Comparison of ENCODE assay signal across 13 mouse cellular contexts in the genomic region with DNA sequence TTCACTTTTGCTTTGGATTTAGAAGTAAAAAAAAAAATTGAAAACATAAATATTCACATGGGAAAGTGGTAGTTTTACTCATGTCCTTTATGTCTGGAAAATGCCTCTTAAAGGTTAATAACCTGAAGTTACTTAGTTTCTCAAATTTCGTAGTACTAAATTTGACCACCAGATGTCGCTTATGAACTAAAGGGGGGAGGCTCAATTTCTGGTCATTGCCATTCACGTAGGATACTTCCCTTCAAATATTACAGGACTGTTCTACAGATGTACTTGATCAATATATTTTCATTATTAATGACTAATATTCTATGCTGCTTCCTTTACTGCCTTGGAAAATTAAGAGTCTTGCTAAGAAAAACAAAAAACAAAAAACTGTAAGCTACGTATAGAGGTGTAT.
DNase-seq lines count a peak whose midpoint lies in the region; ATAC-seq and TF ChIP-seq lines count a peak whose summit lies in the region.
"Had no signal": no experiment of that assay in that cellular context is flagged by ENCODE, and none has a peak within 500 bp of the region (broad histone marks: within the 10 kb centered on the region; RNA-seq: fewer than 3 reads in every experiment).

No protein-coding gene starts in this region.

- H3K27me3 ChIP-seq in heart, postnatal 0 days (ENCODE audit: control insufficient read depth, insufficient read depth, low read length) = no peaks in the 10 kb centered on the region
- H3K27me3 ChIP-seq in midbrain, embryonic 14.5 days (ENCODE audit: control insufficient read depth, insufficient read depth, low read length) = no peaks in the 10 kb centered on the region
- no peaks in the 10 kb centered on the region for H3K27me3 ChIP-seq in midbrain, embryonic 10.5 days (ENCODE audit: low read depth, poor library complexity, severe bottlenecking)
- H3K27me3 ChIP-seq in splenic B cell, adult 2 months (ENCODE audit: control insufficient read depth, insufficient read depth, low read length, poor library complexity, severe bottlenecking) = no peaks in the 10 kb centered on the region
- H3K27me3 ChIP-seq: kidney, embryonic 15.5 days; liver, embryonic 13.5 days; stomach, embryonic 15.5 days had no signal

- no peak for TF ChIP-seq EP300 in heart, postnatal 0 days (IDR thresholded peaks at IDR 0.05; ENCODE audit: low read depth)

- no peak overlapping the region for H3K4me2 ChIP-seq in heart, postnatal 0 days (ENCODE audit: low read depth, low read length)
- no peak overlapping the region for H3K4me2 ChIP-seq in midbrain, embryonic 14.5 days (ENCODE audit: low read length)
- H3K4me2 ChIP-seq: kidney, embryonic 15.5 days; liver, embryonic 13.5 days; stomach, embryonic 15.5 days had no signal

- H3K27ac ChIP-seq in heart, postnatal 0 days (ENCODE audit: low read depth) = no peak overlapping the region
- H3K27ac ChIP-seq in midbrain, embryonic 14.5 days (replicated peaks; ENCODE audit: low read depth, low read length) = no peak overlapping the region
- H3K27ac ChIP-seq in midbrain, embryonic 10.5 days (replicated peaks) = no peak overlapping the region
- H3K27ac ChIP-seq: kidney, embryonic 15.5 days; liver, embryonic 13.5 days; stomach, embryonic 15.5 days had no signal

- H3K9me3 ChIP-seq in heart, postnatal 0 days (replicated peaks; ENCODE audit: control insufficient read depth, low read length) = no peaks in the 10 kb centered on the region
- H3K9me3 ChIP-seq in midbrain, embryonic 14.5 days (ENCODE audit: control insufficient read depth, low read length) = no peaks in the 10 kb centered on the region
- H3K9me3 ChIP-seq in midbrain, embryonic 10.5 days (replicated peaks) = no peaks in the 10 kb centered on the region
- H3K9me3 ChIP-seq: kidney, embryonic 15.5 days; liver, embryonic 13.5 days; stomach, embryonic 15.5 days had no signal

- peaks cover 93% of the 10 kb centered on the region for H3K36me3 ChIP-seq in heart, postnatal 0 days (replicated peaks; ENCODE audit: control insufficient read depth, insufficient read depth, low read length)
- peaks cover 70% of the 10 kb centered on the region for H3K36me3 ChIP-seq in midbrain, embryonic 14.5 days (ENCODE audit: control insufficient read depth, insufficient read depth, low read length)
- H3K36me3 ChIP-seq in midbrain, embryonic 10.5 days = peaks cover 84% of the 10 kb centered on the region
- H3K36me3 ChIP-seq in splenic B cell, adult 2 months (ENCODE audit: control insufficient read depth, insufficient read depth, low read length, poor library complexity, severe bottlenecking) = no peaks in the 10 kb centered on the region

- no peaks in the 10 kb centered on the region for H3K4me1 ChIP-seq in heart, postnatal 0 days (ENCODE audit: control insufficient read depth, insufficient read depth)
- H3K4me1 ChIP-seq in midbrain, embryonic 14.5 days (ENCODE audit: control insufficient read depth, insufficient read depth, low read length) = no peaks in the 10 kb centered on the region
- H3K4me1 ChIP-seq in midbrain, embryonic 10.5 days = no peaks in the 10 kb centered on the region
- H3K4me1 ChIP-seq: kidney, embryonic 15.5 days; liver, embryonic 13.5 days; stomach, embryonic 15.5 days had no signal

- H3K4me3 ChIP-seq in heart, postnatal 0 days (ENCODE audit: low read depth, low read length) = no peak overlapping the region
- no peak overlapping the region for H3K4me3 ChIP-seq in midbrain, embryonic 14.5 days (replicated peaks; ENCODE audit: low read depth, low read length)
- no peak overlapping the region for H3K4me3 ChIP-seq in midbrain, embryonic 10.5 days
- H3K4me3 ChIP-seq: kidney, embryonic 15.5 days; liver, embryonic 13.5 days; stomach, embryonic 15.5 days had no signal

- DNase-seq in heart, postnatal 0 days (ENCODE audit: low spot score) = peak; percentile 43
- no peak for DNase-seq in heart, postnatal 25 days (ENCODE audit: low spot score)
- DNase-seq in midbrain, embryonic 14.5 days = peak; percentile 85
- no peak for DNase-seq in midbrain, embryonic 10.5 days (ENCODE audit: low spot score)
- peak; percentile 34 for DNase-seq in c-Kit-positive CD71-positive TER-119-positive erythroid progenitor cells, embryonic 14.5 days (ENCODE audit: low spot score)
- peak; percentile 45 for DNase-seq in splenic B cell, adult 2 months (ENCODE audit: low read depth, low spot score)
- DNase-seq in B cell, adult 2 months = no peak
- DNase-seq in cerebellum, postnatal 36 days = no peak
- DNase-seq: cerebellum, postnatal 25 days; liver, embryonic 13.5 days had no signal

- peak; percentile 62 for TF ChIP-seq CTCF in heart, postnatal 0 days (IDR thresholded peaks at IDR 0.05; ENCODE audit: low read depth)

- no peak overlapping the region for H3K9ac ChIP-seq in heart, postnatal 0 days (replicated peaks; ENCODE audit: low read depth, low read length)
- H3K9ac ChIP-seq in midbrain, embryonic 14.5 days (replicated peaks; ENCODE audit: low read length) = no peak overlapping the region
- H3K9ac ChIP-seq: kidney, embryonic 15.5 days; liver, embryonic 13.5 days; stomach, embryonic 15.5 days had no signal

- no peak for ATAC-seq in heart, postnatal 0 days (ENCODE audit: insufficient read depth, low read depth)
- no peak for ATAC-seq in midbrain, embryonic 14.5 days (ENCODE audit: low FRiP score, low TSS enrichment)
- ATAC-seq: activated CD4-positive, CD25-positive, alpha-beta regulatory T cell, adult 4 months had no signal

- WGBS in heart, postnatal 0 days = 34% methylated on average over 4 of the region's 4 CpGs
- 51% methylated on average over 4 of the region's 4 CpGs for WGBS in midbrain, embryonic 14.5 days
- WGBS in midbrain, embryonic 10.5 days = 62% methylated on average over 4 of the region's 4 CpGs

- intact Hi-C loops in heart, postnatal 25 days (cut with DNase I) = no loop called here

Comparison
In these comparisons a context has a peak if more than half of its experiments do, and no peak if none do; other contexts are left out.
1. DNase-seq: peak in heart, postnatal 0 days (single experiment), midbrain, embryonic 14.5 days (single experiment), c-Kit-positive CD71-positive TER-119-positive erythroid progenitor cells, embryonic 14.5 days (single experiment) and splenic B cell, adult 2 months (single experiment); none in heart, postnatal 25 days (single experiment), midbrain, embryonic 10.5 days (single experiment), B cell, adult 2 months (0 of 2) and cerebellum, postnatal 36 days (0 of 2).